Mouse (Mus musculus): ENCODE measurements around the gene Tns1.

The Tns1 gene

GRCm38 (mm10) chr1:73987705-73988201 lies 136.5 kb downstream of the Tns1 start:
- DNase-seq = peak; percentile 66

- no peak for DNase-seq
These were observed 137.8 kb downstream of the Tns1 start for GRCm38 (mm10) chr1:73986268-73987045.

GRCm38 (mm10) chr1:73985611-73986010 lies 138.6 kb downstream of the Tns1 start:
- no peak for DNase-seq

- DNase-seq = no peak
These were observed 145.0 kb downstream of the Tns1 start for GRCm38 (mm10) chr1:73979214-73979613.

GRCm38 (mm10) chr1:73978576-73978975 lies 145.7 kb downstream of the Tns1 start:
- no peak for DNase-seq

GRCm38 (mm10) chr1:73973992-73974391 lies 150.3 kb downstream of the Tns1 start:
- no peak for DNase-seq

- DNase-seq = no peak
These were observed 151.5 kb downstream of the Tns1 start for GRCm38 (mm10) chr1:73972726-73973125.

- no peak for DNase-seq
These were observed 154.0 kb downstream of the Tns1 start for GRCm38 (mm10) chr1:73970161-73970730.

GRCm38 (mm10) chr1:73968712-73969511 lies 155.3 kb downstream of the Tns1 start:
- peak; percentile 52 for DNase-seq

GRCm38 (mm10) chr1:73966411-73967238 lies 157.6 kb downstream of the Tns1 start:
- DNase-seq = peak; percentile 84

- no peak for DNase-seq
These were observed 160.0 kb downstream of the Tns1 start for GRCm38 (mm10) chr1:73964151-73964743.

GRCm38 (mm10) chr1:73963626-73964025 lies 160.6 kb downstream of the Tns1 start:
- DNase-seq = peak; percentile 77

GRCm38 (mm10) chr1:73962668-73963371 lies 161.4 kb downstream of the Tns1 start:
- peak; percentile 82 for DNase-seq

- no peak for DNase-seq
These were observed 162.2 kb downstream of the Tns1 start for GRCm38 (mm10) chr1:73962049-73962448.

GRCm38 (mm10) chr1:73959758-73960157 lies 164.5 kb downstream of the Tns1 start:
- DNase-seq = no peak

- no peak for DNase-seq
These were observed 164.9 kb downstream of the Tns1 start for GRCm38 (mm10) chr1:73959344-73959743.

GRCm38 (mm10) chr1:73958210-73958983 lies 165.9 kb downstream of the Tns1 start:
- DNase-seq = no peak

- peak; percentile 49 for DNase-seq
These were observed 166.8 kb downstream of the Tns1 start for GRCm38 (mm10) chr1:73957428-73957827.

- DNase-seq = no peak
These were observed 167.9 kb downstream of the Tns1 start for GRCm38 (mm10) chr1:73956320-73956719.

GRCm38 (mm10) chr1:73955259-73955842 lies 168.9 kb downstream of the Tns1 start:
- no peak for DNase-seq
